Mouse (Mus musculus): ENCODE data around the gene Tlr13. TPM values are rescaled to one million over a fixed set of nuclear protein-coding genes. Genes with fewer than 3 reads are reported as not detected.

The Tlr13 gene
- polyA plus RNA-seq, 1 experiment = not detected

- H3K4me3 ChIP-seq (ENCODE audit: insufficient read depth, low read depth, low read length) = no peak overlapping the region
- 70% methylated on average over 12 of the region's 12 CpGs for WGBS
- TF ChIP-seq POLR2A (IDR thresholded peaks at IDR 0.05; ENCODE audit: insufficient read depth, low read depth, low read length) = no peak
- no peak for TF ChIP-seq CTCF (IDR thresholded peaks at IDR 0.05; ENCODE audit: insufficient read depth, low read depth, low read length)
- H3K27ac ChIP-seq (ENCODE audit: insufficient read depth, low read depth, low read length) = no peak overlapping the region
- no peaks in the 10 kb centered on the region for H3K4me1 ChIP-seq (ENCODE audit: control insufficient read depth, insufficient read depth, low read length)
Measured at GRCm38 (mm10) chrX:106135916-106136575, 7.0 kb upstream of the Tlr13 start.

DNA sequence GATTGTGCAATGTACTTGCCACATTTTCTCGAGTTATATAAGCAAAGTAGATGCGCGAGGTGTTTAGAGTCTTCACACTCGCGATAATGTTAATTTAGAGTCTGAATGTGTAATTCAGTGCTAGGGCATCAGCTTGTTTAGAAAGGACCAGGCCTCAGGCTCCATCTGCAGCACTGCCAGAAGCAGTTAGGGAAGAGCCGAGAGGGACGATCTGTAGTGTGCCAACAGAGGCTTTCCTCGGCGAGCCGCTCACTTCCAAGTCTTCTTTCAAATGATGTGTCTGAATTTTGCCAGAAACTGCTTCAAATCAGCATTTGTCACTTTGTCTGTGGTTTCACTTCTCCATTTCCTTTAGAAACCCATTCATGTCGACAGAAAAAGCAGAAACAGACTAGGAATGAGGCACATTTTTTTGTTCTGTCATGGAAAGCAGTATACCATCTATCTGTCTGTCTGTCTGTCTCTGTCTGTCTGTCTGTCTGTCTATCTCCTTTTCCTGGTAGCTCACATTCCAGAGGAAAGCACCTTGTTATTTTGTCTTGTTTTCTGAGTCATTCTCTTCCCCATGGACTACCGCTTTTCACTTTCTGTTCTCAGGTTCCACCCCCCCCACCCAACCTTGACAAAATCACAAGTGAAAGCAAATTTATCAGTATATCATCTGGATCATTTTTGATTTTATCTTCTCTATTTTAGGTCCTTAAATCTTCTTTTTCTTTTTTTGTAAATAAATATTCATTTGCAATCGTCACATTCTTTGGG lies 3.5 kb upstream of the Tlr13 start:
- WGBS = 64% methylated on average over 13 of the region's 13 CpGs
- Histone ChIP-seq H3K4me3 (ENCODE audit: insufficient read depth, low read depth, low read length) (no peak overlapping the region), H3K4me1 (ENCODE audit: control insufficient read depth, insufficient read depth, low read length) (no peaks in the 10 kb centered on the region), H3K27ac (ENCODE audit: insufficient read depth, low read depth, low read length) (no peak overlapping the region)
- TF ChIP-seq CTCF (IDR thresholded peaks at IDR 0.05; ENCODE audit: insufficient read depth, low read depth, low read length) (no peak), POLR2A (IDR thresholded peaks at IDR 0.05; ENCODE audit: insufficient read depth, low read depth, low read length) (no peak)

- Histone ChIP-seq H3K4me1 (ENCODE audit: control insufficient read depth, insufficient read depth, low read length) (no peaks in the 10 kb centered on the region), H3K27ac (ENCODE audit: insufficient read depth, low read depth, low read length) (no peak overlapping the region), H3K4me3 (ENCODE audit: insufficient read depth, low read depth, low read length) (no peak overlapping the region)
- TF ChIP-seq CTCF (IDR thresholded peaks at IDR 0.05; ENCODE audit: insufficient read depth, low read depth, low read length) = no peak
- TF ChIP-seq POLR2A (IDR thresholded peaks at IDR 0.05; ENCODE audit: insufficient read depth, low read depth, low read length) = no peak
- 100% methylated on average over 1 of the region's 1 CpGs for WGBS
Measured at GRCm38 (mm10) chrX:106148185-106148584, 5.2 kb downstream of the Tlr13 start.

DNA sequence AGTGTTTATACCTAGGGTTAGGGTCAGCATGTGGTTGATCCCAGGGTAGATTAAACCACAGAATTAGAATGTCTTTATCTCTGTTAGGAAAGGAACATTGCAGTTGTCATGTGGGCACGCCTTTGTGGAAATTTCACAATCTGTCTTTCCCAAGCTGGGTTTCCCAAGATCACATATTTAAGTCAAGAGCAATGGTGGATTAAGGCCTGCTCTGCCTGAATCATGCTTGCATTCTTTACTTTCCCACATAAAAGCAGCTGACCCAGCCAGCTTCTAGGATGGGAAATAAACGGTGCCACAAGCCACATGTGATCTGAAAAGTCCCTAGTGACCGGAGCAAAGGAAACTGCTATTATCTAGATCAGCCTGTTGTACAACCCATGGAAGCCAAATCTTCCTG lies 6.5 kb downstream of the Tlr13 start:
- TF ChIP-seq POLR2A (IDR thresholded peaks at IDR 0.05; ENCODE audit: insufficient read depth, low read depth, low read length) (no peak), CTCF (IDR thresholded peaks at IDR 0.05; ENCODE audit: insufficient read depth, low read depth, low read length) (no peak)
- Histone ChIP-seq H3K27ac (ENCODE audit: insufficient read depth, low read depth, low read length) (no peak overlapping the region), H3K4me1 (ENCODE audit: control insufficient read depth, insufficient read depth, low read length) (no peaks in the 10 kb centered on the region), H3K4me3 (ENCODE audit: insufficient read depth, low read depth, low read length) (no peak overlapping the region)
- 79% methylated on average over 3 of the region's 3 CpGs for WGBS

DNA sequence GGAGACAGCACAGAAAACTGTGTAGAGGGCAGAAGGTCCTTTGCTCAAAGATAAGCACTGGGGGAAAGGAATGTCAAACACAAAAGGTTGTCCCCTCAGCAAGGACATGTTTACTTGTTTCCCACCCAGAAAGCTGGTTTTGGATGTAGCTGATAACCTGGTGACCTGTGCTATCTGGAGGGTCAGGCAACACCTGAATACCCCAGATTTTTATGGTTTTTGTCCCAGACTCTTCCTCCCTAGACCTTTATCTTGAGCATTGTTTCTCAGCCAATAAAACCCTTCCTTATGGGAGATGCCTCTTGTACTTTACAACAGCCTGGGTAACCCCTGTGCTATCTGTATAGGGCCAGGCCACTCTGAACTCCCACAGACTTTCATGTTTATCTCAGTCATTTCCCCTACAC lies 11.2 kb downstream of the Tlr13 start:
- H3K4me3 ChIP-seq (ENCODE audit: insufficient read depth, low read depth, low read length) = no peak overlapping the region
- TF ChIP-seq POLR2A (IDR thresholded peaks at IDR 0.05; ENCODE audit: insufficient read depth, low read depth, low read length) (no peak), CTCF (IDR thresholded peaks at IDR 0.05; ENCODE audit: insufficient read depth, low read depth, low read length) (no peak)
- no peaks in the 10 kb centered on the region for H3K4me1 ChIP-seq (ENCODE audit: control insufficient read depth, insufficient read depth, low read length)
- H3K27ac ChIP-seq (ENCODE audit: insufficient read depth, low read depth, low read length) = no peak overlapping the region

DNA sequence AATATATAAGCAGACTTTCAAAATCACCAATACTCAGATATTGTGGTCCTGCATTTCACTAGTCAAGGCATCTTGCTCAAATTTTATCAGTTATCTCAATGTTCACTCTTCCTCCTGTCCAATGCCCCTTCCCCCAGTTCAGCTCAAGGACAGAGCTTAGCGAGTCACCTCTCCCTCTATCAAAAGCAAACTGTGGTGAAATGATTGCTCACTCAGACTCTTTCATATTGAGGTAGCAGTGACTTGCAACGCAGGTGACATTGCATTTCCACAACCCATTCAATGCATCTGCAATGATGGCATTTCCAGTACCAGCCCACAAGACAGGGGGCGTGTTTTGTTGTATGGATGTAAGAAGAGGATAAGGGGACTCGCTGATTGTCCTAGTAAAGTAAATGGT lies 12.9 kb downstream of the Tlr13 start:
- no peak overlapping the region for H3K4me3 ChIP-seq (ENCODE audit: insufficient read depth, low read depth, low read length)
- no peak overlapping the region for H3K27ac ChIP-seq (ENCODE audit: insufficient read depth, low read depth, low read length)
- TF ChIP-seq POLR2A (IDR thresholded peaks at IDR 0.05; ENCODE audit: insufficient read depth, low read depth, low read length) = no peak
- no peak for TF ChIP-seq CTCF (IDR thresholded peaks at IDR 0.05; ENCODE audit: insufficient read depth, low read depth, low read length)
- WGBS = 86% methylated on average over 4 of the region's 4 CpGs
- no peaks in the 10 kb centered on the region for H3K4me1 ChIP-seq (ENCODE audit: control insufficient read depth, insufficient read depth, low read length)

DNA sequence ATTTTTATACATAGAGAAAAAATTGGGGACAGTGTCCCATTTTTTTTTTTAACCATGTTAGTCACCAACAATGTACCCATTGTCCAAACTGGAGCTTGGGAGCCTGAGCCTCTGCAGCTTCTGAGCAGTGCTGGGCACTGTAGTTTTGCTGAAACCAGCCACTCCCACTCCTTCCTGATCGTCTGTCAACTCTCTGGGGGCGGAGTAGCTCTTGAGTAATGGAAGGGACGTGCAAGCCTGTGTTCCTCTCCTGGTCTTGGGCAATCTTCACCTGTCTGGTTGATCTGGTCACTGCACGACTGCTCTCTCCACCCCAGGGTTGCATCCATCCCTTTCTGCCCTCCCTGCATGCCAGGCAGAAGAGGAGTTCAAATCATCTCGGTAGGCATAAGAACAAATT lies 21.0 kb downstream of the Tlr13 start:
- TF ChIP-seq CTCF (IDR thresholded peaks at IDR 0.05; ENCODE audit: insufficient read depth, low read depth, low read length) = no peak
- no peak for TF ChIP-seq POLR2A (IDR thresholded peaks at IDR 0.05; ENCODE audit: insufficient read depth, low read depth, low read length)
- H3K4me1 ChIP-seq (ENCODE audit: control insufficient read depth, insufficient read depth, low read length) = no peaks in the 10 kb centered on the region
- WGBS = 64% methylated on average over 5 of the region's 5 CpGs
- H3K4me3 ChIP-seq (ENCODE audit: insufficient read depth, low read depth, low read length) = no peak overlapping the region
- H3K27ac ChIP-seq (ENCODE audit: insufficient read depth, low read depth, low read length) = no peak overlapping the region

GRCm38 (mm10) chrX:106164555-106164954 lies 21.6 kb downstream of the Tlr13 start:
- WGBS = 78% methylated on average over 5 of the region's 5 CpGs

DNA sequence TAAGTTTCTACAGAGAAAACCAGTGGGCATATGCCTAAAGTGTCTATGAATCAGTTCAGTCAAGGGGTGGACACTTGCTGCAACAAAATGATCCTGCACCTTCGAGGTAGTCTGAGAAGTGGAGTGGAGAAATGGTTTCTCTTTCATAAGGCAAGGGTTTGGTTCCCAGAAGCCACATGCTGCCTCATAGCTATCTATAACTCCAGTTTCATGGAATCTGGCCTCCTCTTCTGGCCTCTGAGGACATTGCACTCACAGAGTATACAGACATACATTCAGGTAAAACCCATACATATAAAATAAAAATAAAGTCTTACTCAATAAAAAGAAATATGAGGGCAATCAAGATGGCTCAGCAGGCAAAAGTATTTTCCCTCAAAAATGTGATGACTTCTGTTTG lies 22.1 kb downstream of the Tlr13 start:
- Histone ChIP-seq H3K27ac (ENCODE audit: insufficient read depth, low read depth, low read length) (no peak overlapping the region), H3K4me1 (ENCODE audit: control insufficient read depth, insufficient read depth, low read length) (no peaks in the 10 kb centered on the region), H3K4me3 (ENCODE audit: insufficient read depth, low read depth, low read length) (no peak overlapping the region)
- 79% methylated on average over 1 of the region's 1 CpGs for WGBS
- TF ChIP-seq POLR2A (IDR thresholded peaks at IDR 0.05; ENCODE audit: insufficient read depth, low read depth, low read length) (no peak), CTCF (IDR thresholded peaks at IDR 0.05; ENCODE audit: insufficient read depth, low read depth, low read length) (no peak)

More at GRCm38 (mm10) chrX:106164555-106164954, 21.6 kb downstream of the Tlr13 start:
- no peak for TF ChIP-seq CTCF (IDR thresholded peaks at IDR 0.05; ENCODE audit: insufficient read depth, low read depth, low read length)
- TF ChIP-seq POLR2A (IDR thresholded peaks at IDR 0.05; ENCODE audit: insufficient read depth, low read depth, low read length) = no peak
- Histone ChIP-seq H3K4me3 (ENCODE audit: insufficient read depth, low read depth, low read length) (no peak overlapping the region), H3K4me1 (ENCODE audit: control insufficient read depth, insufficient read depth, low read length) (no peaks in the 10 kb centered on the region), H3K27ac (ENCODE audit: insufficient read depth, low read depth, low read length) (no peak overlapping the region)
